Mouse (Mus musculus): ENCODE data around the gene Gcnt1. TPM values are rescaled to one million over a fixed set of nuclear protein-coding genes. Genes with fewer than 3 reads are reported as not detected.

Gcnt1 gene
- total and polyA plus RNA-seq, 2 experiments from 2014 or later: 2.5 to 9.9 TPM

GRCm38 (mm10) chr19:17353727-17354126 lies 18.9 kb downstream of the Gcnt1 start:
- H3K4me3 ChIP-seq (ENCODE audit: low read depth, low read length): no peak overlapping the region
- ATAC-seq (ENCODE audit: insufficient read depth, low read depth): no peak

GRCm38 (mm10) chr19:17347852-17348251 lies 24.8 kb downstream of the Gcnt1 start:
- Histone ChIP-seq H3K27ac (ENCODE audit: low read depth) (no peak overlapping the region), H3K4me2 (ENCODE audit: low read depth, low read length) (no peak overlapping the region), H3K36me3 (replicated peaks; ENCODE audit: control insufficient read depth, insufficient read depth, low read length) (no peaks in the 10 kb centered on the region), H3K4me3 (ENCODE audit: low read depth, low read length) (no peak overlapping the region), H3K4me1 (ENCODE audit: control insufficient read depth, insufficient read depth) (peaks cover 5% of the 10 kb centered on the region; the same call in 1 of the 2 replicates), H3K9me3 (replicated peaks; ENCODE audit: control insufficient read depth, low read length) (no peaks in the 10 kb centered on the region), H3K9ac (replicated peaks; ENCODE audit: low read depth, low read length) (no peak overlapping the region), H3K27me3 (ENCODE audit: control insufficient read depth, insufficient read depth, low read length) (no peaks in the 10 kb centered on the region)
- ATAC-seq (ENCODE audit: insufficient read depth, low read depth) (no peak), DNase-seq (ENCODE audit: low spot score) (no peak)
- TF ChIP-seq CTCF (IDR thresholded peaks at IDR 0.05; ENCODE audit: low read depth) (no peak), EP300 (IDR thresholded peaks at IDR 0.05; ENCODE audit: low read depth) (no peak)
- WGBS: 80% methylated on average over 2 of the region's 2 CpGs

More at GRCm38 (mm10) chr19:17353727-17354126, 18.9 kb downstream of the Gcnt1 start:
- H3K4me1 ChIP-seq (ENCODE audit: control insufficient read depth, insufficient read depth): peaks cover 27% of the 10 kb centered on the region
- DNase-seq (ENCODE audit: low spot score): no peak
- no peaks in the 10 kb centered on the region for H3K36me3 ChIP-seq (replicated peaks; ENCODE audit: control insufficient read depth, insufficient read depth, low read length)
- 87% methylated on average over 8 of the region's 8 CpGs for WGBS
- H3K27ac ChIP-seq (ENCODE audit: low read depth): no peak overlapping the region
- H3K9ac ChIP-seq (replicated peaks; ENCODE audit: low read depth, low read length): no peak overlapping the region
- 0 out of 2 replicates have a peak, but pooled peaks cover 3% of the 10 kb centered on the region for H3K27me3 ChIP-seq (ENCODE audit: control insufficient read depth, insufficient read depth, low read length)
- H3K9me3 ChIP-seq (replicated peaks; ENCODE audit: control insufficient read depth, low read length): no peaks in the 10 kb centered on the region
- TF ChIP-seq EP300 (IDR thresholded peaks at IDR 0.05; ENCODE audit: low read depth): no peak
- no peak for TF ChIP-seq CTCF (IDR thresholded peaks at IDR 0.05; ENCODE audit: low read depth)
- H3K4me2 ChIP-seq (ENCODE audit: low read depth, low read length): no peak overlapping the region

- Histone ChIP-seq H3K27me3 (ENCODE audit: control insufficient read depth, insufficient read depth, low read length) (no peaks in the 10 kb centered on the region), H3K9me3 (replicated peaks; ENCODE audit: control insufficient read depth, low read length) (no peaks in the 10 kb centered on the region), H3K9ac (replicated peaks; ENCODE audit: low read depth, low read length) (no peak overlapping the region), H3K4me3 (ENCODE audit: low read depth, low read length) (no peak overlapping the region), H3K36me3 (replicated peaks; ENCODE audit: control insufficient read depth, insufficient read depth, low read length) (no peaks in the 10 kb centered on the region), H3K4me1 (ENCODE audit: control insufficient read depth, insufficient read depth) (peaks cover 5% of the 10 kb centered on the region; the same call in 1 of the 2 replicates), H3K27ac (ENCODE audit: low read depth) (no peak overlapping the region), H3K4me2 (ENCODE audit: low read depth, low read length) (no peak overlapping the region)
- 94% methylated on average over 3 of the region's 3 CpGs for WGBS
- TF ChIP-seq EP300 (IDR thresholded peaks at IDR 0.05; ENCODE audit: low read depth) (no peak), CTCF (IDR thresholded peaks at IDR 0.05; ENCODE audit: low read depth) (no peak)
- no peak for DNase-seq (ENCODE audit: low spot score)
- ATAC-seq (ENCODE audit: insufficient read depth, low read depth): no peak
Observed at GRCm38 (mm10) chr19:17346716-17347474, 25.7 kb downstream of the Gcnt1 start.

- DNase-seq (ENCODE audit: low spot score) (no peak), ATAC-seq (ENCODE audit: insufficient read depth, low read depth) (no peak)
- WGBS: 80% methylated on average over 7 of the region's 7 CpGs
- H3K27ac ChIP-seq (ENCODE audit: low read depth): no peak overlapping the region
- no peaks in the 10 kb centered on the region for H3K4me1 ChIP-seq (ENCODE audit: control insufficient read depth, insufficient read depth)
- no peak for TF ChIP-seq EP300 (IDR thresholded peaks at IDR 0.05; ENCODE audit: low read depth)
- TF ChIP-seq CTCF (IDR thresholded peaks at IDR 0.05; ENCODE audit: low read depth): no peak
- H3K9me3 ChIP-seq (replicated peaks; ENCODE audit: control insufficient read depth, low read length): no peaks in the 10 kb centered on the region
- H3K9ac ChIP-seq (replicated peaks; ENCODE audit: low read depth, low read length): no peak overlapping the region
- no peaks in the 10 kb centered on the region for H3K36me3 ChIP-seq (replicated peaks; ENCODE audit: control insufficient read depth, insufficient read depth, low read length)
- no peak overlapping the region for H3K4me2 ChIP-seq (ENCODE audit: low read depth, low read length)
- no peak overlapping the region for H3K4me3 ChIP-seq (ENCODE audit: low read depth, low read length)
- H3K27me3 ChIP-seq (ENCODE audit: control insufficient read depth, insufficient read depth, low read length): no peaks in the 10 kb centered on the region
Observed at GRCm38 (mm10) chr19:17344881-17345280, 27.8 kb downstream of the Gcnt1 start.

- DNase-seq (ENCODE audit: low spot score): no peak
- no peak overlapping the region for H3K4me3 ChIP-seq (ENCODE audit: low read depth, low read length)
- H3K27me3 ChIP-seq (ENCODE audit: control insufficient read depth, insufficient read depth, low read length): no peaks in the 10 kb centered on the region
- no peak overlapping the region for H3K9ac ChIP-seq (replicated peaks; ENCODE audit: low read depth, low read length)
- H3K4me1 ChIP-seq (ENCODE audit: control insufficient read depth, insufficient read depth): peaks cover 19% of the 10 kb centered on the region; the same call in 1 of the 2 replicates
- H3K36me3 ChIP-seq (replicated peaks; ENCODE audit: control insufficient read depth, insufficient read depth, low read length): peaks cover 4% of the 10 kb centered on the region; the same call in 1 of the 2 replicates
- H3K27ac ChIP-seq (ENCODE audit: low read depth): no peak overlapping the region
- no peak overlapping the region for H3K4me2 ChIP-seq (ENCODE audit: low read depth, low read length)
- H3K9me3 ChIP-seq (replicated peaks; ENCODE audit: control insufficient read depth, low read length): no peaks in the 10 kb centered on the region
- 76% methylated on average over 2 of the region's 2 CpGs for WGBS
- no peak for TF ChIP-seq EP300 (IDR thresholded peaks at IDR 0.05; ENCODE audit: low read depth)
- no peak for TF ChIP-seq CTCF (IDR thresholded peaks at IDR 0.05; ENCODE audit: low read depth)
- ATAC-seq (ENCODE audit: insufficient read depth, low read depth): no peak
Observed at GRCm38 (mm10) chr19:17339563-17339962, 33.1 kb downstream of the Gcnt1 start.

Measured in heart, postnatal 0 days (tissue).